Mouse (Mus musculus) layer of hippocampus, adult 9-10 months (tissue): ENCODE results near the gene Ss18l1.

Experiments used
- DNase-seq: peaks from one replicate; pipeline ENCODE4 v3.0.0; 2022; ENCODE audit warnings: low spot score

The Ss18l1 gene

DNA sequence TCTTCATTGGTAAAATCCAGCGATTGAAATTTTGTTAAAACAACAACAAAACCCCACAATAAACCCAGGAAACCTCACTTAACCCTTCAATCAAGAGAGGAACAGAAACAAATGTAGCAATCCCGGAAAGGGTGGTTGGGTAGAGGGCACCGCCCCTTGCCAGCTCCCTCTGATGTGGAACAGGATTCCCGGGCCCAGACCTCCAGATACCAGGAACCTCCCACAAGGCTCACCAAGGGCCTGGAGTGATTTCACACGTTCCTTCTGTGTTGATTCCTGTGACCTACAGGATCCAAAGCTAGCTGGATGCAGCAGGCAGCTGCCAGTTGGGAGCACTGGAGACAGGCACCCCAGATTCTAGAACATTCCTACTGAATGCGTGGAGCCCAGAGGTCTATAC is 1.9 kb upstream of the Ss18l1 start:
- no peak for DNase-seq

DNA sequence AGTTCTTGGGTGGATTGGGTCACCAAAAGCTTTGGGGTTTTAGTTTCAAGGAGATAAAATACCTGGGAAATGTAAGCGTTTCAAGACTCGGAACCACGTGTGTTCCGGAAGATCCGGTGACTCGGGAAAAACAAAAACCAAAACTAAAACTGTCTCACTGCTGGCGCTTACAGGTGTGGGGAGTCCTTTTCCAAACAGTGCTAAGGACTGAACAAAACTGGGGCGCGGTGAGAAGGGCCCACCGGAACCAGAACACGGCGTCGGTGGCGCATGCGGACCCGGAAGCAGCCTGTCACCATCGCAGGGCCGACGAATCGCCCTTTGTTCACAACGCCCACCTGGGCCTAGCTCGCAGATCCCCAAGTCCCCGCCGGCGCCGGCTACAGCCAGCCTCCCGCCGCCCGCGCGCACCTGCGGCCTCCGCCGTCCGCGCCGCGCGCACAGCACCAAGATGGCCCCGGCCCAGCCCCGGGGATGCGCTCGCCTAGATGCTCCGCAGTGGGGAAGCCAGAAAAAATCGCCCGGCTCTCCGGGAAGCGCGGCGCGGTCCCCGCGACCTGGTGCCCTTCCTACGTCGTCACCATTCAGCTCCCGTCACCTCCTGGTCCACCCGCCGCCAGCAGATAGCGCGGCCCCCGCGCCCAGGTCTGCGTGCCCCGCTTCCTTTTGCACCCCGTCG is 593 bp upstream of the Ss18l1 start:
- DNase-seq = no peak

DNA sequence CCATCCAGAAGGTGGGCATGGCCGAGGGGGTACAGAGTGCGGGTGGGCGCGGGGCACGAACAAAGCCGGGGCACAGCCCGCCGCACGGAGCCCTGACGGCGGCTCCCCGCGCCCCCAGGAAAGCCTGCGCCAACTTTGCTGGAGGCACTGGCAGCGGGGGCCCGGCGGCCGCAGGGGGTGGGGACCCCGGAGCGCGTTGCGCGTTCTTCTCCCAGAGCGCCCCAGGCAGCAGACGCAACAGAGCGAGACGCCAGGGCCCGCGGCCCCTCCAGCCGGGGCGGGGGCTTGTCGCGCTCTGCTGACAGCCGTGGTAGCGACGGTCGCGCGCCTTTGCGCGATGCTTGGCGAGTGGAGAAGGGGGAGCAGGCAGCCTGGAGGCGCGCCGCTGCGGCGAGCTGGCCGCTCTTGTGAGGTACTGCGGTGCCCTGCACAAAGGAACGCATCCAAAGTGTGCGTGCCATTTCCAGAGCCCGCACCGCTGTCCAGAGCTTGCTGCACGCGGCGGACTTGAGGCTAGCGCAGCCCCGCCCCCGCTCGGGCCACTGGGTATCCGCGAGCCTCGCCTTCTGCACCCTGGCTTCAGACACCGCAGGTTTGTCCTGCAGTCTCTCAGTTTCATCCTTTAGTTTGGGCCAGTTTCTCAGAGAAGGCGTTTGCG is 678 bp downstream of the Ss18l1 start:
- DNase-seq = no peak

DNA sequence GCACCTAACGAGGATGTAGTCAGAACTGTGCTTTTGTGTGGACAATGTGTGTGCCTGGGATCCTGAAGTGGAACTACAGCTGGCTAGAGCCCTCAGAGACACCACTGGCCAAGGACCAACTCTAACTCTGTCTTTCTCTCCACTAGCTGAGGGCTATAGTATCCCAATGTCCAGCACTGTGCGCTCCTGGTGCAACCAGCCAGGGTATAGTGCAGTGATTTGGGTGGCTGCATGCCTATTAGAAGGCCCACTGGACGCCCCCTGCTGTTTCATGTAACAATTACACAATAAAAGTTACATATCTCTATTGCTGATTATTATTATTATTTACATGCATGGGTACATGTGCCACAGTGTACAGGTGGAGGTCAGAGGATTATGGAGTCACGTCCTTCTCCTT is 3.0 kb downstream of the Ss18l1 start:
- DNase-seq = no peak

DNA sequence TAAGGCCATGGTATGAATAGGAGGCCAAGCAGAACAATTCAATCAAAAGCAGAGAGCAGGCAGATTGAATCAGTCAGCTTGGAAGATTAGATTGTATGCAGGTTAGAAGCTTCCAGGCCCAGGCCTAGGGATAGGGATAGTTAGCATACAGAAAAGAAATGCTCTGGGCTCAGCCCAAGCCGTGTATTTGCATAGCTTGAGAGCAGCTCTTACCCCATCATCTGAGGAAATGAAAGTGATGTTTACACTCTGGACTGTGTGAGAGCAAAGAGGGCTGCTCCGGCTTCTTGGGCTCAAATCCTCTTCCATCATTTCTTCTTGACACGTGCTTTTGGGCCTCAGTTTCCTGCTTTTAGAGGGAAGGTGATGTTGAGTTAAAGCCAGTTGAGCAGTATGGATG is 5.3 kb downstream of the Ss18l1 start:
- DNase-seq = no peak

DNA sequence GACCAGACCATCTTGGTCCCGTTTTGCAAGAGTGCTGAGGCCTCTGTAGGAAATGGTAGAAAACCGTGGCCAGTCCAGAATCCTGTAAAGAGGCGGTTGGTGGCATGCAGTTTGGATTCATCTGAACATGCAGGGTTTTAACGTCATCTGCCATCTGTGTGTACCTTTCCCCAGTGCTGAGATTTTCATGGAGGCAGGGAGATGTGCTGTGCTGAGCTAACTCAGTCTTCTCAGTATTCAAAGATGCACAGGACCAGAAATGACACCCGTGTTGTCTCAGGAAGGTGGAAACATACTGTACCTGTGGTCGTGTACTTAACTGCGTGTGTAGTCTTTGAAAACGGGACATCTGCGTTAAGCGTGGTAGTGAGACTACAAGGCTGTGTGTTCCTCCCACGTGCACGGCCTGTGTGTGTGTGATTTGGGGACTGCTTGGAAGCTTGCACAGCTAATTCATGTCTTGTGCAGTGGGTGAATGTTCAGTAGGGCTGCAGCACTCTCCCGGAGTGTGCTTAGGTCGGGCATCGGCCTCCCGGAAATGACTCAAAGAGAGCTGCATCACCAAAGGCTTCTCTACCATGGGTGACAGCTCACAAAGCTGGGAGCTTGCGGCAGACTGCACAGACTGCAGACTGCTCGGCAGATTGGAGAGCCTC is 5.8 kb downstream of the Ss18l1 start:
- peak; percentile 50 for DNase-seq

DNA sequence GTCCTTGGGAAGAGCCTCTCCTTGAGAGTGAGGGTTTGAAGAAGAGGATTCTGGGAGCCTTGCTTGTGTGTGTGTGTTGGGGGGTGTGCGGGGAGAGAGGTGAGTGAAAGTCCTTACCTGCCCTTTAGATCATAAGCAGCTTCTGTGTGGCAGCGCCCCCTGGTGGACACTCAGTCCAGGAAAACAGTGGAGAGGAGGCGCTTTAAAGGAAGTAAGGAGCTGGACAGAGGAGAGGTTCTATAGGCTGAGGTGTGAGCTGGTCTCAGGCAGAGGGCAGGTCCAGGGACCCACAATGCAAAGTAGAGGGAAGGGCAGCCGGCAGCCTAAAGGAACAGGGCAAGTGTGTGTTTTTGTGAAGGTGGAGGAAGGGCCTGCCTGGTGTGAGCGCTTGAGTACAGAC is 8.7 kb downstream of the Ss18l1 start:
- no peak for DNase-seq

DNA sequence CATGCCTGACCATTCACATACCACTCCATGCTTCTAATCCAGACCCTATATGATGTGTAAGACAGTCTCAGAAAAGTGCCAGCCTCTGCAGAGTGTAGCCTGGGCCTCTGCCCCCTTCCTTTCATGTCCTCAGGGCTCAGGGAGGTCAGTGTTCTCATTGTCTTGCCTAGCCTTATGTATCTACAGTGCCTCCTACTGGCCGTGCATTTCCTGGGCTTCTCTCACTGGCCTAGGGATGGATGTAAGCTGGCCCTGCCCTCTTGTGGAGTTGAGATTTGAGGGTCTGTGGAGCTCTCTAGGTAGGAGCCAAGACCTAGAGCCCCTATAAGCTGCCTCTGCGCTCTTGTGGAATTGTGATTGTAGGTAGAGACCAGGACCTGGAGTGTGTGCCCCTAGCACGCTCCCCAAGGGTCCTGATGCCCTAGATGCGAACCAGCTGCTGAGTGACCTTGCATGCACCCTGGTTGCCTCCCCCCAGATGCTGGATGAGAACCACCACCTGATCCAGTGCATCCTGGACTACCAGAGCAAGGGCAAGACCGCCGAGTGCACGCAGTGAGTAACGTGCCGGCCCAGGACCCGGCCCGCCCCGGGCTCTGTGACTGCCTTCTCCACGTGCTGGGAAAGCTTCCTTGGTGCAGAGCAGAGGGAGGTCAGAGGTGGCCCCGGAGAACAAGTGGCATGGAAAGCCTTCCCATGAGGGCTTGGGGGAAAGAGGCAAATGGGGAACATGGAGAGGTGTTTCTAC is 9.9 kb downstream of the Ss18l1 start:
- no peak for DNase-seq

DNA sequence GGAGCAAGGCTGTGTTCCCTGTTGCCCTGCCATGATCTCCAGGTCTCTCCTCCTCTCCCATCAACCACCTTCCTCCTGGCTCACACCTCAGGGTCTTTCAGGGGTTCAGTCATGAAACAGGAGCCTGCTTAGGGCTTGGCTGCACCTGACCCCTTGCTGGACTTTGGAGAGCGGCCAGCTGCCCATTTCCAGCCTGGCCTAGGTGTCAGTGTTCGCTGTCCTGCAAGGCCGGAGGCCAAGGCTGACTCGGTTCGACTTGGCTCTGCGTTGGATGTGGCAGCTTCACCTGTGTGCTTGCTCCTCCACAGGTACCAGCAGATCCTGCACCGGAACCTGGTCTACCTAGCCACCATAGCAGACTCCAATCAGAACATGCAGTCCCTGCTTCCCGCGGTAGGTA is 10.7 kb downstream of the Ss18l1 start:
- DNase-seq = no peak

DNA sequence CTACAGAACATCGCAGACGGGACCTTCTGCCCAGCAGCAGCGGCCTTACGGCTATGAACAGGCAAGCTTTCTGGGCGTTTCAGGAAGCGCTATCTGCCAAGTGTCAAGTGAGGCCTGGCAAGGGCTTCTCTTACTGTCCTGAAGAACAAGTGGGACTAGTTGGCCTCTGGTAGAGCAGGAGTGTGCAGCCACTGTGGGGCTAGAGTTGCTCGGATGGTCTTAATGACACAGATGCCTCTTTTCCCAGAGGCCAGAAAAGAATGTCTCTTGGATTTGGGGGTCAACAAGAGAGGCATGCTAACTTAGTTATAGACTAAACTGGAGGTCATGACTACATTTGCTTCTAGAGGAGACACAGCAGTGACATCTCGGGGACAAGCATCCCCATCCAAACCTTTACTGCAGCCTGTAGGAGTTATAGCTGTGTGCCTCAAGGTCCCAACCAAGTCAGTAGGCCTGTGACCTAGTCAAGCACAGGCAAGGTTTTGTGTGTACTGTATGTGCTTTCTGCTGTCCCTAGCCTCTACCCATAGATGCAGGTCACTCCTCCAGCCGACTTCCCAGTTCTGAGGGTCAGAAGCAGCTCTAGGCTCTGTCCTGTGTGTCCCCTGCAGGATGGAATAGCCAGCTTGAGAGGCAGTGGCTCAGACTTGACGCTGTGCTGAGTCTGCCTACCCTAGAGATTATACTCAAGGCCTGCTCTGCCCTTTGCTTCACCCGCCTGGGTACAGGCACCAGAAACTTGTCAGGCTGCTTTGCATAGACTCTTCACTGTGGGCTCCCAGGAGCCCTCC is 21.2 kb downstream of the Ss18l1 start:
- DNase-seq = no peak

DNA sequence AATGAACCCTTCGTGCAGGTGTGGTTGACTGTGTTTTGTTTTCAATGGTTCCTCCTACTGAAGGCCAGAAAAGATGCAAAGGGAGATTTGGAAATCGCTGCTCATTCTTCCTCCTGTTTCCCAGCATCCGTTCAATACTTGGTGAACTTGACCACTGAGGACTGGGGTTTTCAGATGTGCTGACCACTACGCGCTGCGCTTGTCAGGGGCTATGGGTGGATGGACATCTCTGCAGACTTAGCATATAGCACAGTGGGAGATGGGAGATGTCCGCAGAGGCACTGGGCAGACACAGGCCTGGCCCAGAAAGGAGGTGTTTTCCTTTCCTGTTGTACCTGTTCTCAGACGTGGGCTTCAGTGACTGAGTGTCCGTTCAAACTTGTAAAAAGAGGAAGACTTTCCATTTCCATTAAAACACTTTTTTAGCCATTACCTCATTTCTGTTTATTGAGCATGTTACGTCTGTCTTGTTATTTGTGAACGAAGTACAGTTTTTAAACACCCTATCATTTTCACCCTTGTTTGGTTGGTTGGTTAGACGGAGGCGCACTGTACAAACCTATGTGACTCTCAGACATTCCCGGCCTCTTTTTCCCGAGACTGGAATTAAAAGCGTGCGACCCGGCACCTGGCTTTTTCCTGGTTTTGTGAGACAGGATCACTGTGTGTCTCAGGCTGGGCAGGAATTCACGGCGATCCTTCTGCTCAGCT is 27.6 kb downstream of the Ss18l1 start:
- no peak for DNase-seq

DNA sequence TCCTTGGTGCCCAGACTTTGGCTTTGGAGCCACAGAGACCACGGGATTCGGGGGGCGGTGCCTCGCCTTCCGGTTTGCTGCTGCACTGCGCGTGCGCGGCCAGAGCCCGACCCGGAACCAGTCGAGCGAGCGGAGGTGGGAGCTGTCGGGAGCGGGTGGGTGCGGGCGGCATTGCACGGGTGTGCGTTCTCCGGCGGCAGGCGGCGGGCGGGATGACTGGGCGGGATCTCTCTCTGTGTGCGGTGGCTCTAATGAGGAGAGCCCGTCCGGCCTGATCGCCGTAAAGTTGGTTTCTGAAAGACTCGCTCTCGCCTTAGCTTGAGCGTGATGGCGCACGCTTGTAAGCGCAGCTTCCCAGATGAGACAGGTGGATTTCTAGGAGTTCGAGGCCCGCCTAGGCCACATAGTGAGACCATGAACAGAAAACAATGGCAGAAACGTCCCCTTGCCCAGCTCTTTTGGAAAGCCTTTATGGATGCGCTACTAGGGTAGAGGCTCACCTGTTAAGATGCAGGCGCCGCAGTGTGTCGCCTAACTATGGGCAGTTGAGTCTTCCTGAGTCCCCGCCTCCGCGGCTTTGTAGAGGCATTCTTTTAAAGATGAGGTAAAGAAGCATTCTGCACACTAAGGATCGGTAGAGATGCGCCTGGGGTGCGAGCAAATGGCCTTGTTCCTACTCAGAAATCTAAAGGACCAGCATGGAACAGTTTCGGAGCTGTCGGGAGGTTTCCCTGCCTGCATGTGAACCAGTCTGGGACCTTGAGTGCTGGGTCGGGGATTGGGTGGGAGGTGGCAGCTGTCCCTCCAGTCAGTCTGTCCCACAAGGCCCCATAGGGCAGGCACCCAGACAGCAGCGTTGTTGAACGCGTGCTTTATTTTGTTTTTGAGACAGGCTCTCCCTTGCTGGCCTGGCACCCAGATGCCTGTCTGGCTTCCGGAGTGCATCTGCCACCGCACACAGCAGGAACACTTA is 28.5 kb downstream of the Ss18l1 start, which contains the start of gene Mtg2:
Gene Mtg2, plus strand, starts transcription at position 108 of the 973 bp plus-strand sequence.
- DNase-seq = peak; percentile 87

DNA sequence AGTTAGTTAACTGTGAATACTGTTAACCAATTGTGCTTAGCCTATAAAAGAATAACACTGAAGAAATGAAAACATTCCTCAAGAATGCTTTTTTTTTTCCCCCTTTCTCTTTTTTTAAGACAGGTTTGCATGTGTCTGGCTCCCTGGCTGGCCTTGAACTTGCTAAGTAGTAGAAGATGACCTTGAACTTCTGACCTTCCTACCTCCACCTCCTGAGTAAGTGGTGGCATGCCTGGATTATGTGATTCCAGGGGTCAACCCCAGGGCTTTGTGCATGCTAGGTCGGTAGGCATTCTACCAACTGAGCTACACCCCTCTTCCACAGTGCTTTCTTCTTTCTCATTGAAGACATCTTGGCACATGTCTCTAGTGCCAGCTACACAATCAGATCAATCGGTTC is 29.4 kb downstream of the Ss18l1 start:
- no peak for DNase-seq

DNA sequence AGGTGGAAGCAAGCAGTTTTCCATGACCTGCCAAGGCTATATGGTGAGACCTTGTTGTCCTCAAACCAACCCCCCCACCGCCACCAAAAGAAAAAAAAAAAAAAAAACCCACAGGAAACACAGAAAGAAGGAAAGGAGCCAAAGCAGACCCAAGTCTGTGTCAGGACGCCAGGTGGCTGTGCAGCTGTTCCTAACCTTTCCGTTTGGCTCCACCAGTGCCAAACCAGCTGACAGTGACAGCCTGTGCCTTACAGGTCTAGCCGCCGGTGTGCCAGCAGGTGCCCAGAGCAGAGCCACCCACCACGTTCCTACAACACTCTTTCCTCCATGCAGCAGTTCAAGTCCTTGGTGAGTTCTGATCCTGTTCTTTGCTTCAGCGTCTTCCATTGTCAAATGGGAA is 30.6 kb downstream of the Ss18l1 start:
- no peak for DNase-seq

DNA sequence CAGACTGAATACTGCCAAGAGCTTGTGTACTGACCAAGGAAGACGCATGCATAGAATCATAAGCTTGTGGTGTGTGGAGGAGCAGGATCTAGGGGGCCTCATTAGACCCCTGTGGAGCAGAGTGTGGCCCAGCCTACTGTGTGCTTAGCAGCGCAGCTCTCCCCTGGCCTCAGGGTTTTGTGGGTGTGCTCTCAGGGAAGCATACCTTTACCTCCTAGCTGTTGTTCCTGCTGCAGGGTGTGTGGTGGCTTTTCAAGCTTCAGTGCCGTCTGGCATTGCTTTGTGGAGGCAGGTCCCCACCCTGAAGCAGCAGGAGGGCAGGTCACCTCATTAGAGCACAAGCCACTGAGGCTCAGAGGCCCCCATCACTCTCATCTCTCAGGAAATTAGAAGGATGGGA is 35.3 kb downstream of the Ss18l1 start:
- DNase-seq = no peak

DNA sequence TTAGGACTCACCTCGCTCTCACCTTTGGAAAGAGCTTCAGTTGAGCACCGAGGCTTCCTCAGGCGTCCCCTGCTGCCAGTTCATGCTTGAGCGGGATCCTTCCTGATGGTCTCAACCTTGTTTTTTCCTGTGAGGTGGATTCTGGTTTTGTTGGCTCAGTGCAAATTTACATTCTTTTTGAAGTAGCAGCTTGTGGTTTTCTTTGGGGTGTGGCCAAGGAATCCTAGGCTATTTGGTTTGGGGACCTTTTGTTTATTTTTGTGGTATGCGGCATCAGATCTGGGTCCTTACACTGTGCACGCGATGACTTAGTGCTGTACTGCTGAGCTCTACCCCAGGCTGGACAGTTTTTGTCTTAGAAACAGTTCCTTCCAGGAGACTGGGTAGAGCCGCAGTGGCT is 38.4 kb downstream of the Ss18l1 start:
- DNase-seq = no peak

DNA sequence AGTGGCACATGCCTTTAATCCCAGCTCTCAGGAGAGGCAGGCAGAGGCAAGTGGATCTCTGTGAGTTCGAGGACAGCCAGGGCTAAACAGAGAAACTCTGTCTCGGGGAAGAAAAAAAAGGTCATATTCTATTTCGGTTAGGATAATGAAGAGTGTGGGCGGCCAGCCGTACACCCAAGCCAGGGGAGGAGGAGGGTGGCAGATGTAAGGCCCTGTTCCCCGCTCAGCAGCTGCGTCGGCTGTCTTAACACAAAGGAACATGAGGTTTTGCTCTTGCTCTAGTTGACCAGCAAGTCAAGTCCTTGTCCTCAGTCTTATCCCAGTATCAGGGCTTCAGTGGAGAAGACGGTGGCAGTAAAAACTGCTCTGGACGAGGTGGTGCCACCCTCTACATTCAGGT is 40.8 kb downstream of the Ss18l1 start:
- no peak for DNase-seq

DNA sequence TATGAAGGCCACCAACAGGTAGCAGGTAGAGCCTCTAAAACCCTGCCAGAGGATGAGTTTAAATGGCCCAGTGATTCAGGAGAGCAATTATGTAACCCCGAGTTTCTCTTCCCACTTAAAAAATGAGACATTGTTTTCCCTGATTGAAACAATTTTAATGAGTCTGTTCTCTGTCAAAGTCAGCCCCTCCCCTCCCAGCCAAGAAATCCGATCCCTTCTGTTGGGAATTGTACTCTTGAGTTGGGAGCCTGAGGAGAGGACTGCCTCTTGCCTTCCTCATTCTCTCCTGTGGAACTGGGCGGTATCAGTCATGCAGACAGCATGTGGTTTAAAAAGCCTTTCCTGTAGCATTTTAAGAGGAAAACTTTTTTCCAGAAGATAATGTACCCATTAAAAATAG is 42.3 kb downstream of the Ss18l1 start:
- DNase-seq = no peak

DNA sequence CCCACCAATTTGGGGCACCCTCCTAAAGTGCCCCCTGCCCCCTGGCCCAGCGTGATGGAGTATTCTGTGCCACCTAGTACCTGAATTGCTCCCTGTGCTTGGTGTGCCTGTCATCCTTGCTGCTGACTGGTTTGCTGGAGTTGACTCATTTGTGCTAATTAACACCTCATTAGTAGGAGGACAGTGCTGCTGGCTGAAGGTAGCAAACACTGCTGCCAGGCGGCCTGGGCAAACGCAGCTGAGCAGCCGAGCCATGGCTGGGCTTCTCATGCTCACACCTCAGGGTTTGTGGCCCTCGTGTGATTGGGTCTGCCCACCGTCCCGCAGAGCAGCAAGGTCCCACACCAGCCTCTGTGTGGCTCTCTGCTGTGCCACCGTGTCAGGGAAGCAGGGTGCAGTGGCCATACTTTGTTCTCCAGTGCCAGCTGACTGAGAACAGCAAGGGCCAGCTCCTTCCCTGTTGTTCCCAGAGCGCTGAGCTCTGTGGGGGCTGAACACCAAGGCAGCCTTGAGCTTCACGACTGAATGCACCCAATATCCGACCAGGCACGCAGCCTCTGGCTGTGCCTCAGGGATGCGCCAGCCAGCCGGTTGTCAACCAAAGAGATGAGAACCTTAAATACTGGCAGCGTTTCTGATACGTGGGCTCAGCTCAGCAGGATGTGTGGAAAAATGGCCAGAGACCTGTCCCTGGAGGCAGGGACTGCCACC is 43.8 kb downstream of the Ss18l1 start:
- DNase-seq = no peak
